Mouse (Mus musculus) limb, embryonic 13.5 days (tissue): ENCODE results near the gene Csnk2b. TPM values are rescaled to one million over a fixed set of nuclear protein-coding genes. Genes with fewer than 3 reads are reported as not detected.

ENCODE experiments used
- ATAC-seq: fragments of 200-750 bp; cut with Nextera tagmentation; 2 replicates; pipeline ENCODE4 v1.8.0; 2017; ENCODE audit warnings: low read depth, moderate number of reproducible peaks, moderate TSS enrichment; ENCODE audit not compliant: low FRiP score
- H3K27ac ChIP-seq: fragments of 300-500 bp; sonication (generic); 2 replicates; pipeline ENCODE4 v1.5.1; 2015; ENCODE audit warnings: inconsistent platforms, mild to moderate bottlenecking, moderate library complexity
- H3K27me3 ChIP-seq: fragments of 300-500 bp; sonication (generic); 2 replicates; pipeline ENCODE4 v1.6.1; 2015; ENCODE audit warnings: mild to moderate bottlenecking, inconsistent platforms
- H3K36me3 ChIP-seq: fragments of 300-500 bp; sonication (generic); 2 replicates; pipeline ENCODE4 v1.6.1; 2015; ENCODE audit warnings: inconsistent platforms, mild to moderate bottlenecking, moderate library complexity
- H3K4me1 ChIP-seq: fragments of 300-500 bp; sonication (generic); 2 replicates; pipeline ENCODE4 v1.6.1; 2015; ENCODE audit warnings: inconsistent platforms
- H3K4me2 ChIP-seq: fragments of 300-500 bp; sonication (generic); replicated peaks from 2 replicates; pipeline ENCODE4 v1.6.1; 2015; ENCODE audit warnings: inconsistent platforms, mild to moderate bottlenecking, moderate library complexity
- H3K4me3 ChIP-seq: fragments of 300-500 bp; sonication (generic); 2 replicates; pipeline ENCODE4 v1.5.1; 2015; ENCODE audit warnings: moderate library complexity, mild to moderate bottlenecking, inconsistent platforms
- H3K9ac ChIP-seq: fragments of 300-500 bp; sonication (generic); 2 replicates; pipeline ENCODE4 v1.6.1; 2015; ENCODE audit warnings: mild to moderate bottlenecking, inconsistent platforms
- H3K9me3 ChIP-seq: fragments of 300-500 bp; sonication (generic); 2 replicates; pipeline ENCODE4 v1.6.1; 2016; ENCODE audit warnings: inconsistent platforms
- WGBS: fragments of 180-500 bp; shearing (Covaris S2); methylation state at CpG from one replicate; pipeline ENCODE4 v1.1.7; 2015; 5-methylcytosine and 5-hydroxymethylcytosine counted together
- polyA plus RNA-seq: library from polyadenylated mRNA; unstranded; fragments of >200 nt; fragmentation: Nextera tagmentation; extraction: Ambion mirVana; gene quantifications from 2 replicates; pipeline ENCODE4 v1.2.1, GENCODE M21; 2015

Csnk2b gene
- polyA plus RNA-seq, 1 experiment from 2014 or later: 279 TPM

DNA sequence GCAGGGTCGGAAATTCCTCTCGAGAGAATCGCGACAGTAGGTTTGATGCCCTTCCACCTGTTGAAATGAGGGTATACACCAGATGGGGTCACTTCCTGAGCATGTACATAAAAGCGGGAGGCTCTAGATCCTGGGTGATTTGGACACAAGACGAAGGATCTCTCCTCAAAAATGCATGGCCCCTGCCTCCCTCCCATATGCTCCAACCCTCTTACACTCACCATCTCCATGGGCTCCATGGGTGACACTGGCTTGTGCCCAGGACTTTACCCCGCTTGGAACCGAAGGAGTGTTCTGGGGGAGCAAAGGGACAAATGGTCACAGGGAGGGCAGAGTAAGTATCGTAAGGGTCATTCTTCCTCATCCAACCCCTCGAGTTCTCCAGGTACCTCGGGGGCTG, 39.6 kb upstream of the Csnk2b start:
- H3K4me3 ChIP-seq: 0 out of 2 replicates have a peak overlapping the region, but pooled peaks have one; percentile 100
- ATAC-seq: no peak
- no peaks in the 10 kb centered on the region for H3K9me3 ChIP-seq
- no peak overlapping the region for H3K9ac ChIP-seq
- WGBS: 85% methylated on average over 11 of the region's 11 CpGs
- H3K27me3 ChIP-seq: no peaks in the 10 kb centered on the region
- no peak overlapping the region for H3K27ac ChIP-seq
- no peak overlapping the region for H3K4me2 ChIP-seq
- peaks cover 65% of the 10 kb centered on the region for H3K36me3 ChIP-seq
- peaks cover 32% of the 10 kb centered on the region for H3K4me1 ChIP-seq

GRCm38 (mm10) chr17:35159638-35160037, 37.8 kb upstream of the Csnk2b start:
- Histone ChIP-seq H3K9ac (no peak overlapping the region), H3K4me3 (no peak overlapping the region), H3K9me3 (no peaks in the 10 kb centered on the region), H3K4me2 (no peak overlapping the region), H3K27ac (no peak overlapping the region), H3K36me3 (peaks cover 83% of the 10 kb centered on the region), H3K27me3 (no peaks in the 10 kb centered on the region), H3K4me1 (peaks cover 30% of the 10 kb centered on the region)
- ATAC-seq: no peak
- 91% methylated on average over 7 of the region's 7 CpGs for WGBS

GRCm38 (mm10) chr17:35158850-35159593, 37.2 kb upstream of the Csnk2b start:
- peaks cover 89% of the 10 kb centered on the region for H3K36me3 ChIP-seq
- WGBS: 95% methylated on average over 16 of the region's 16 CpGs
- H3K27ac ChIP-seq: no peak overlapping the region
- no peak for ATAC-seq
- no peak overlapping the region for H3K4me3 ChIP-seq
- peaks cover 33% of the 10 kb centered on the region for H3K4me1 ChIP-seq
- H3K9me3 ChIP-seq: no peaks in the 10 kb centered on the region
- H3K4me2 ChIP-seq: no peak overlapping the region
- H3K27me3 ChIP-seq: no peaks in the 10 kb centered on the region
- H3K9ac ChIP-seq: no peak overlapping the region; the same call in 1 of the 2 replicates

DNA sequence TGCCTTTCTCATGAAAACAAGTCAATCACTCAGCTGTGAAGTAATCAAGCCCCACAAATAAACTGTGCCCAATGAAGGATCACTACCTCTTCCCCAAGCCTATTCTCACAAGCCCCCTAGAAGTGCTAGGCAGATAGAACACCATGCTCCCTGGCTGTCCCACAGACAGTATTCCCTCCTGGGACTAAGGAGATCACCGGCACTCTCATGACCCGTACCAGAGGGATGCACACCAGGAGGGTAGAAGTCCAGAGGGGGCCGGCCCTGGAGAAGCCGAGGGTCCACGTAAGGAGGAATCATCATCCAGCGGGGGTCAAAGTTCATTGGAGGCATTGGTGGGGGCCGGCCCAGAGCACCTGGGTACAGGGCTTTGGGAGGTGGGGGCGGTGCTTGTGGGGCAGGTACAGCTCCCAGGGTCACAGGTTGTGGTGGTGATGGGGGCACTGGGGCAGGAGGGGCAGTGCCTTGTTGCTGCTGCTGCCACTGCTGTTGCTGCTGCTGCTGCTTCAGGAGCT, 35.9 kb upstream of the Csnk2b start:
- ATAC-seq: no peak
- H3K4me1 ChIP-seq: peaks cover 25% of the 10 kb centered on the region
- no peaks in the 10 kb centered on the region for H3K27me3 ChIP-seq
- H3K27ac ChIP-seq: no peak overlapping the region
- no peak overlapping the region for H3K4me2 ChIP-seq
- no peak overlapping the region for H3K9ac ChIP-seq
- no peaks in the 10 kb centered on the region for H3K9me3 ChIP-seq
- peaks cover 100% of the 10 kb centered on the region for H3K36me3 ChIP-seq
- WGBS: 93% methylated on average over 8 of the region's 8 CpGs
- H3K4me3 ChIP-seq: no peak overlapping the region

DNA sequence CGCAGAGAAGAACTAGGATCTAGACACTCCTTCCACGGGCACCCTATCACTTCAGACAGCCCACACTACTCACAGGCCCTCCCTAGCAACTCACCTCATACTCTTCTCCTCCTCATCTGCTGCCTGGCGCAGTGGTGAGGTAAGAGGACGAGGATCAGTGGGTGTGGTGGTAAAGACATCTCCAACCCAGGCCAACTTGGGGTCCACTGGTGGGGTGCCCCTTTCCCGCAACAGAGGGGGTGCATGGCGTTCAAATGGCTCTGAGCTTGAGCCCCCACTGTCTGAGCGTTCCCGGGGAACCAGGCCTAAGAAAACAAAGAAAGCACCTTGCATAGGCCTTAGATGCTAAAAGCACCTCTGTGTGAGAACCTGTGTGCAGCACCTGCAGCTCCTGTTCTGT, 35.4 kb upstream of the Csnk2b start:
- Histone ChIP-seq H3K4me1 (peaks cover 20% of the 10 kb centered on the region), H3K27ac (no peak overlapping the region), H3K9me3 (no peaks in the 10 kb centered on the region), H3K27me3 (no peaks in the 10 kb centered on the region), H3K4me3 (no peak overlapping the region), H3K36me3 (peaks cover 100% of the 10 kb centered on the region), H3K9ac (no peak overlapping the region), H3K4me2 (no peak overlapping the region)
- ATAC-seq: no peak
- WGBS: 96% methylated on average over 8 of the region's 8 CpGs

DNA sequence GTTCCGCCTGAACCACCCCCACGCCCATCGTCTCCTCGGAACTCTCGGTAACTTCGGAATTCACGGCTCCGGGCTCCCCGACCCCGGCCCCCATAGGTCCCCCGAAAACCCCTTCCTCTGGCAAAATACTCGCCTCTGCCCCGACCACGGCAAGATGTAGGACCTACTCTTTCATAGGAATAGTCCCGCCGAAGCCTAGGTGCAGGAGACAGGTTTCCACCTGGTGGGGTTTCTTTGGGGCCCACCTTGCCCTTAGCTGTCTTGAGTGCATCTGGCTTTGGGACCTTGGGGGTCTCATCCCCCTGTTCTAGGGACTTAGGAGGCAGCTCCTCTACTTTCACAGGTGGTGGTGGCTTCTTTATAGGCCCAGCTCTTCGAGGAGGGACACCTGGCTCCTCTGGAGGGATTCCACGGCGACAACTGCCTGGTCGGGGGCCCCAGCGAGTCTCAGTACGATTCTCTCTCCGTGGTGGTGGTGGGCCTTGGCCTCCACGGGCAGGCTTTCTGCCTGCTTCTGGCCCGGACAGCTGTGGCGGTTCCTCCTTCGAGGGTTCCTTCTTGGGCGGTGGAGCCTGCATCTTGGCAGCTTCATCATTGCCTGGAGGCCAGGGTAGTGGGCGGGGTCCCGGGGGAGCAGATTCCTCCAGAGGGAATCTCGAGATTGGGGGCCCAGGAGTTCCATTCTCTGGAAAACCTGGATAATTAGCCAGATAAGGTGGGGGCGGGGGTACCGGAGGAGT, 34.8 kb upstream of the Csnk2b start:
- H3K27me3 ChIP-seq: no peaks in the 10 kb centered on the region
- no peak overlapping the region for H3K27ac ChIP-seq
- no peak for ATAC-seq
- H3K9ac ChIP-seq: 0 out of 2 replicates have a peak overlapping the region, but pooled peaks have one; percentile 13
- H3K4me3 ChIP-seq: no peak overlapping the region
- no peaks in the 10 kb centered on the region for H3K9me3 ChIP-seq
- H3K36me3 ChIP-seq: peaks cover 100% of the 10 kb centered on the region
- WGBS: 90% methylated on average over 33 of the region's 33 CpGs
- H3K4me2 ChIP-seq: no peak overlapping the region
- peaks cover 14% of the 10 kb centered on the region; the same call in 1 of the 2 replicates for H3K4me1 ChIP-seq

GRCm38 (mm10) chr17:35155451-35155850, 33.6 kb upstream of the Csnk2b start:
- H3K4me1 ChIP-seq: peaks cover 8% of the 10 kb centered on the region; the same call in 1 of the 2 replicates
- H3K4me3 ChIP-seq: no peak overlapping the region
- peaks cover 98% of the 10 kb centered on the region for H3K36me3 ChIP-seq
- H3K27me3 ChIP-seq: no peaks in the 10 kb centered on the region
- no peak overlapping the region for H3K4me2 ChIP-seq
- no peak for ATAC-seq
- WGBS: 89% methylated on average over 12 of the region's 12 CpGs
- H3K27ac ChIP-seq: no peak overlapping the region
- peak overlapping the region; percentile 31 for H3K9ac ChIP-seq
- H3K9me3 ChIP-seq: no peaks in the 10 kb centered on the region

GRCm38 (mm10) chr17:35154616-35155015, 32.8 kb upstream of the Csnk2b start:
- ATAC-seq: no peak
- H3K27me3 ChIP-seq: no peaks in the 10 kb centered on the region
- H3K4me1 ChIP-seq: peaks cover 8% of the 10 kb centered on the region; the same call in 1 of the 2 replicates
- H3K9ac ChIP-seq: peak overlapping the region; percentile 19; the same call in 1 of the 2 replicates
- no peaks in the 10 kb centered on the region for H3K9me3 ChIP-seq
- peaks cover 98% of the 10 kb centered on the region for H3K36me3 ChIP-seq
- WGBS: 83% methylated on average over 7 of the region's 7 CpGs
- peak overlapping the region; percentile 44; the same call in 1 of the 2 replicates for H3K27ac ChIP-seq
- H3K4me3 ChIP-seq: no peak overlapping the region
- H3K4me2 ChIP-seq: no peak overlapping the region

- Histone ChIP-seq H3K27me3 (no peaks in the 10 kb centered on the region), H3K4me2 (no peak overlapping the region), H3K9me3 (no peaks in the 10 kb centered on the region), H3K36me3 (peaks cover 98% of the 10 kb centered on the region), H3K27ac (peak overlapping the region; percentile 44; the same call in 1 of the 2 replicates), H3K9ac (peak overlapping the region; percentile 19; the same call in 1 of the 2 replicates), H3K4me1 (peaks cover 8% of the 10 kb centered on the region; the same call in 1 of the 2 replicates), H3K4me3 (no peak overlapping the region)
- ATAC-seq: no peak
- WGBS: 56% methylated on average over 4 of the region's 4 CpGs
Measured at GRCm38 (mm10) chr17:35153931-35154330, 32.1 kb upstream of the Csnk2b start.

GRCm38 (mm10) chr17:35153077-35153476, 31.2 kb upstream of the Csnk2b start:
- Histone ChIP-seq H3K36me3 (peaks cover 98% of the 10 kb centered on the region), H3K27me3 (no peaks in the 10 kb centered on the region), H3K4me3 (no peak overlapping the region), H3K9me3 (no peaks in the 10 kb centered on the region), H3K4me2 (no peak overlapping the region), H3K27ac (no peak overlapping the region), H3K9ac (no peak overlapping the region), H3K4me1 (peaks cover 8% of the 10 kb centered on the region; the same call in 1 of the 2 replicates)
- 97% methylated on average over 9 of the region's 9 CpGs for WGBS
- ATAC-seq: no peak

- no peak overlapping the region for H3K4me2 ChIP-seq
- H3K4me3 ChIP-seq: no peak overlapping the region
- 94% methylated on average over 4 of the region's 4 CpGs for WGBS
- H3K9ac ChIP-seq: no peak overlapping the region
- peaks cover 8% of the 10 kb centered on the region; the same call in 1 of the 2 replicates for H3K4me1 ChIP-seq
- no peak for ATAC-seq
- H3K36me3 ChIP-seq: peaks cover 93% of the 10 kb centered on the region
- no peaks in the 10 kb centered on the region for H3K9me3 ChIP-seq
- no peaks in the 10 kb centered on the region for H3K27me3 ChIP-seq
- H3K27ac ChIP-seq: no peak overlapping the region
Measured at GRCm38 (mm10) chr17:35152121-35152520, 30.3 kb upstream of the Csnk2b start.
